Mouse (Mus musculus) testis, adult 2 months (tissue): ENCODE data around the gene Whamm.

Source experiments
- CTCF ChIP-seq: fragments of 200-500 bp; IDR thresholded peaks from 2 replicates; pipeline ENCODE4 v1.5.1; 2012; ENCODE audit warnings: low read depth, mild to moderate bottlenecking, inconsistent platforms, low read length, moderate library complexity; ENCODE audit not compliant: control insufficient read depth, insufficient read depth, insufficient replicate concordance
- POLR2A ChIP-seq: fragments of 200-500 bp; IDR thresholded peaks from 2 replicates; pipeline ENCODE4 v1.6.1; 2012; ENCODE audit warnings: low read depth, mild to moderate bottlenecking, inconsistent platforms, low read length, moderate library complexity; ENCODE audit not compliant: control insufficient read depth

DNA sequence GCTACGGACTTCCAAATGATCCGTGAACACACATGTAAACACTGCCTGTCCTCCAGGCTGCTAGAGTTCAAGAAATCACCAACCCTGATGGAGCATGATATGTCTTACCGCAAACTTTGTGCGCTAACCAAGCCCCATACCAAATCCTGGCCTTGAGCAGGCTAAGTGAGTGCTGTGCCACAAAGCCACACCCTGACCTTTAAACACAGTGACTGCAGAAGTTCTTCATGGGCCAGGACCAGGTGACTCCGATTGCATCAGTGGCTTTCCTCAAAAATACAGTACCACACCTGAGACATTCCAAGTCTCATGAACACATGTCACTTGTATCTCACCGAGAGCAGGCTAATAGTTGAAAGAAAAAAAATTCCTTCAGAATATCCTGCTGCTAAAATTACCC is 52.7 kb downstream of the Whamm start:
- TF ChIP-seq CTCF = no peak
- no peak for TF ChIP-seq POLR2A
